Comparison of ENCODE assay signal across 14 mouse cellular contexts in the genomic region with DNA sequence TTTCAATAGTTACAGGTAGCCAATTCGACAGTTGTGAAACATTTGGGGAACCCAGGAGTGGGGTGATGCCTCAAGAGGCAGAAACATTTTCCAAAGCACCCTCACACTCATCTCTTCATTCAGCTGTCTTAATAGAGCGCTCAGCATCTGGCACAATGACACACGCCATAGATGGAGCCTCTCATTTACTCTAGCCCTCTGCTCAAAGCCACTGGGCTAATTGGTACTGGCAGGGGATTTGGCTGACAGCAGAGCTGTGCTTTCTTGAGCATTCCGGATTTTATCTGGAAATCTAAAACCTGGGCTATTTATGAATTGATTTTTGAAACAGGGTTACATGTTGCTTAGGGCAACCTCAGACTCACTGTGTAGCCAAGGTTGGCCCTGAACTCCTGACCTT.
"Had no signal": no experiment of that assay in that cellular context is flagged by ENCODE, and none has a peak within 500 bp of the region (broad histone marks: within the 10 kb centered on the region; RNA-seq: fewer than 3 reads in every experiment).

No protein-coding gene starts in this region.

- H3K27ac ChIP-seq: left cerebral cortex, adult 2 months; limb, embryonic 13.5 days; liver, embryonic 14.5 days; midbrain, embryonic 13.5 days; neural tube, embryonic 15.5 days; stomach, embryonic 15.5 days had no signal

- H3K4me3 ChIP-seq: left cerebral cortex, adult 2 months; limb, embryonic 13.5 days; midbrain, embryonic 13.5 days; myocyte; neural tube, embryonic 15.5 days; stomach, embryonic 15.5 days had no signal

- H3K36me3 ChIP-seq: limb, embryonic 13.5 days; midbrain, embryonic 13.5 days; neural tube, embryonic 15.5 days; stomach, embryonic 15.5 days had no signal

- H3K27me3 ChIP-seq: limb, embryonic 13.5 days; midbrain, embryonic 13.5 days; neural tube, embryonic 15.5 days; stomach, embryonic 15.5 days had no signal

- DNase-seq: kidney, adult 18-20 months; kidney, postnatal 14 days; lung, adult 18-20 months; right cerebral cortex, postnatal 4 days; spleen, adult 18-20 months; thymus, adult 2 months; thymus, postnatal 25 days had no signal

- ATAC-seq: midbrain, embryonic 13.5 days had no signal

- H3K4me1 ChIP-seq: midbrain, embryonic 13.5 days; neural tube, embryonic 15.5 days; stomach, embryonic 15.5 days had no signal

- H3K9me3 ChIP-seq: limb, embryonic 13.5 days; midbrain, embryonic 13.5 days; neural tube, embryonic 15.5 days; stomach, embryonic 15.5 days had no signal
